ENCODE assay signal across 10 mouse cellular contexts in the genomic region with DNA sequence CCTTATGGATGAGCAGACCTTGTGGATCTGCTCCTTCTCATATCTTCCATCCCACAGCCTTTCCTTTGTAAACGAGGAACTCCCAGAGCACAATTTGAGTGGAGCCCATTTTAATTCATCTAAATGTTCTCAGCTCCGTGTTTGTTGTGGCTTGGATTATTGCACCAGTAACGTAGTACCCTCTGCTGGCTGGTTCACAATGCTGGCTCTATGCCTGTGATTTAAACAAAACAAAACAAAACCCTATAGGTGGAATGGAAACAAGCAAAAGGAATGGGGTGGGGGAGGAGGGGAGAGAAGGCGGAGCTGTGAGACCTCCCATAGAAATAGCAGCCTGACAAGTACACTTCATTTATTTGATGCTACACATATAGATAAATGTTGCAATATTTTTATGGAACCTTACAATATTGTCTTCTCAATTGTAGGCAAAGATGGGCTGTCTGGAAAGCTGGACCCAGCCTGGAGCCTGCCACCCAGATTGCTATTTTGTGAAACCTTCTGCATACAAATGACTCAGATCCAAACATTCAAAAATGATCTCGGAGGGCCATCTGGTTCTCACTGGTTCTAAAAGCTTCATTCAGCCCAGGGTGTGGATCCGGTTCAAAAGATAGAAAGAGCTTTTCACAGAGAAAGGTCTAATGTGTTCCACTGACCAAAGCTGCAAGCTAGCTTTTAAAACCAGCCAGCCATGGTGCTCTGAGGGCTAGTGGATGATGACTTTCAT.
DNase-seq lines count a peak whose midpoint lies in the region; ATAC-seq lines count a peak whose summit lies in the region.
"Had no signal": no experiment of that assay in that cellular context is flagged by ENCODE, and none has a peak within 500 bp of the region (broad histone marks: within the 10 kb centered on the region; RNA-seq: fewer than 3 reads in every experiment).

No protein-coding gene starts in this region.

- no peak for DNase-seq in forebrain, embryonic 10.5 days (ENCODE audit: extremely low spot score, low spot score)
- no peak for DNase-seq in forebrain, embryonic 11.5 days (ENCODE audit: low spot score)
- peak; percentile 25 for DNase-seq in thymus, postnatal 4 days
- DNase-seq in thymus, adult 18-20 months = no peak
- DNase-seq in left cerebral cortex, adult 9 months (ENCODE audit: low spot score in 2 of 2) = peak; percentile 42 to 70
- DNase-seq in urinary bladder, postnatal 10 days (ENCODE audit: low spot score) = no peak
- no peak for DNase-seq in spleen, postnatal 14 days (ENCODE audit: low spot score in 2 of 2)
- DNase-seq in ovary, postnatal 36 days (ENCODE audit: low spot score) = no peak
- DNase-seq: adrenal gland, postnatal 25 days had no signal

- H3K9ac ChIP-seq in forebrain, embryonic 11.5 days (ENCODE audit: low read length) = no peak overlapping the region

- peaks cover 18% of the 10 kb centered on the region for H3K36me3 ChIP-seq in forebrain, embryonic 10.5 days (replicated peaks)
- no peaks in the 10 kb centered on the region for H3K36me3 ChIP-seq in forebrain, embryonic 11.5 days (ENCODE audit: control insufficient read depth, insufficient read depth, low read length)

- H3K4me1 ChIP-seq in forebrain, embryonic 10.5 days = peaks cover 32% of the 10 kb centered on the region
- peaks cover 13% of the 10 kb centered on the region for H3K4me1 ChIP-seq in forebrain, embryonic 11.5 days (replicated peaks; ENCODE audit: control insufficient read depth, insufficient read depth, low read length)

- no peak overlapping the region for H3K4me2 ChIP-seq in forebrain, embryonic 11.5 days (ENCODE audit: low read depth, low read length, severe bottlenecking)

- H3K27me3 ChIP-seq in forebrain, embryonic 10.5 days (ENCODE audit: poor library complexity, severe bottlenecking) = no peaks in the 10 kb centered on the region
- no peaks in the 10 kb centered on the region for H3K27me3 ChIP-seq in forebrain, embryonic 11.5 days (ENCODE audit: control insufficient read depth, insufficient read depth, low read length)

- H3K9me3 ChIP-seq in forebrain, embryonic 10.5 days = no peaks in the 10 kb centered on the region
- no peaks in the 10 kb centered on the region for H3K9me3 ChIP-seq in forebrain, embryonic 11.5 days (ENCODE audit: control insufficient read depth, low read length)

- ATAC-seq in forebrain, embryonic 11.5 days (replicated peaks; ENCODE audit: low FRiP score) = no peak
- ATAC-seq: lung, postnatal 0 days had no signal

- no peak overlapping the region for H3K4me3 ChIP-seq in forebrain, embryonic 10.5 days
- no peak overlapping the region for H3K4me3 ChIP-seq in forebrain, embryonic 11.5 days (ENCODE audit: low read depth, low read length)

- 0 out of 2 replicates have a peak overlapping the region, but pooled peaks have one; percentile 31 for H3K27ac ChIP-seq in forebrain, embryonic 10.5 days
- H3K27ac ChIP-seq in forebrain, embryonic 11.5 days (ENCODE audit: low read depth, low read length) = no peak overlapping the region

- WGBS in forebrain, embryonic 10.5 days = 62% methylated on average over 6 of the region's 6 CpGs
- 56% methylated on average over 6 of the region's 6 CpGs for WGBS in forebrain, embryonic 11.5 days

Comparison
In these comparisons a context has a peak if more than half of its experiments do, and no peak if none do; other contexts are left out.
1. DNase-seq: peak in thymus, postnatal 4 days (single experiment) and left cerebral cortex, adult 9 months (2 of 2); none in forebrain, embryonic 10.5 days (single experiment), forebrain, embryonic 11.5 days (single experiment), thymus, adult 18-20 months (0 of 2), urinary bladder, postnatal 10 days (single experiment), spleen, postnatal 14 days (0 of 2) and ovary, postnatal 36 days (single experiment).